Mouse (Mus musculus): ENCODE measurements around the gene Pex6.

Pex6 gene

GRCm38 (mm10) chr17:46734055-46734454, 22.8 kb downstream of the Pex6 start:
- in situ Hi-C loops (cut with MboI, MseI), result no loop called here

DNA sequence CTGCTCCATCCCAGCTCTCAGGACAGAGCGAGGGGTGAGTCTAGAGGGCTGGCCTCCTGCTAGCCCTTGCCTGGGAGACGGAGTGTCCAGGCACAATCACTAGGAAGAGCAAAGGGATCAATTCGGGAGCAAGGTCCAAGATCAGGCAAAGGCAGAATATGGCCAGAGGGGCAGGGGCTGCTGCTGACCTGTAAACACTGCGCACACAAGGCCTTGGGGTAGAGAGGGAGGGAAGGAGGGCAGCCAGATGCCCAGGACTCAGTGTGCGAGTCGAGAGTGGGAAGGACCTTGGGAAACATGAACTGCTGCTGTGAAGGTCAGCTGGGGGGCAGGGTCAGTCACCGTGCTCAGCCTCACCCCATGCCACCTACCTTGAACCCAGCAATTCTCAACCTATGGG, 24.0 kb downstream of the Pex6 start:
- in situ Hi-C loops (cut with MboI, MseI), result no loop called here

GRCm38 (mm10) chr17:46736160-46736559, 24.9 kb downstream of the Pex6 start:
- in situ Hi-C loops (cut with MboI, MseI), result no loop called here

GRCm38 (mm10) chr17:46741305-46741704, 30.0 kb downstream of the Pex6 start:
- in situ Hi-C loops (cut with MboI, MseI), result no loop called here

DNA sequence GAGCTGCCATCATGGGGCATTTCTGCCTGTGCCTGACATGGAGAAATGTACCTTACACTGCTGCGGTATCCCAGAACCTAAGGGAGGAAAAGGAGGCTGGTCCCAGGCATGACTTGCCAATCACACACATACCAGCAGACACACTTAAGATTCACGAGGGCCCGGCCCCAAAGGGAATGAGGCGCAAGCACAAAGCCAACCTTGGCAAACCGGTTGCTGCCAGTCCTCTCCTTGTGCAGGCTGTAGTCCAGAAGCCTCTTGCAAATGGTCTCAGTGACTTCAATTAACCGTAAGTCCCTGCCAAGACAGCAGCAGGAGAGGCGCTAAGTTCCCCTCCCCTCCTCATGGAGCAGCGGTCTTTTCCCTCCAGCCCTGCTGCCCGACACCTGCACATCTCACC, 31.7 kb downstream of the Pex6 start:
- in situ Hi-C loops (cut with MboI, MseI), result no loop called here

DNA sequence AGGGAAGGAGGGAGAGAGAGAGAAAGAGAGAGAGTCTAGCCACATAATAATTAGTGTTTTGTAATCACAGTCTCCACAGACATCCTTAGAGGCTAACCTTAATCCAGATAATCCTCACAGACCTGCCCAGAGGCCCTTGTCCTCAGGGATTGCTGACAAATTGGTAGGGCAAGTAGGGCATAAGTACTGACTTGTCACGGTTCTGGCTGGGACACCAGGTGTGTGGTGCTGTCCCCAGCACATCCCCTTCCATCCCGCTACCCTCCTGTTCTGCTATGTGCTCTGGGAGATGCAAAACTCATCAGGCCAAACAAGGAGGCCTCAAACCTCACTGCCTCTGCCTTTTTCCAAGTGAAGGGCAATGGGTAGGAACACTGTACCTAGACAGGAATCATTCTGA, 34.2 kb downstream of the Pex6 start:
- in situ Hi-C loops (cut with MboI, MseI), result no loop called here

- in situ Hi-C loops (cut with MboI, MseI), result no loop called here
Observed at GRCm38 (mm10) chr17:46747234-46747633, 36.0 kb downstream of the Pex6 start.

GRCm38 (mm10) chr17:46747806-46748205, 36.5 kb downstream of the Pex6 start:
- in situ Hi-C loops (cut with MboI, MseI), result no loop called here

DNA sequence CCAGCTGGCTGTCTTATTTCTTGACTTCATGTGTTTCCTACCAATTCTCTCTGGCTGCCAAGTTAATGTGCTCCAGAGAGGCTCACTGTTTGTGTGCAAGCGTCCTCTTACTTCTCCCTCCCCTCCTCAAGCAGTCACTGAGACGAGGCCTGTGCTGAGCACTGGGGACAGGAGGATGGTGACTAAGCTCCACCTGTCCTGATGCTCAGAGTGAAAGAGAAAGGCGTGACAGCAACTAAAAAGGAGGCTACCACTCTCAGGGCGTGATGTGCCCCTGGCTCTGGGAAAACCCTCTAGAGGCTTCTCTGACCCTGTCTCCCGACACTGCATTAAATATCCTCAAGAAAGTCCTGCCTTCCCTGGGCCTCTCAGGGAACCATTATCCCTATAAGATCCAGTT, 38.0 kb downstream of the Pex6 start:
- in situ Hi-C loops (cut with MboI, MseI), result no loop called here

DNA sequence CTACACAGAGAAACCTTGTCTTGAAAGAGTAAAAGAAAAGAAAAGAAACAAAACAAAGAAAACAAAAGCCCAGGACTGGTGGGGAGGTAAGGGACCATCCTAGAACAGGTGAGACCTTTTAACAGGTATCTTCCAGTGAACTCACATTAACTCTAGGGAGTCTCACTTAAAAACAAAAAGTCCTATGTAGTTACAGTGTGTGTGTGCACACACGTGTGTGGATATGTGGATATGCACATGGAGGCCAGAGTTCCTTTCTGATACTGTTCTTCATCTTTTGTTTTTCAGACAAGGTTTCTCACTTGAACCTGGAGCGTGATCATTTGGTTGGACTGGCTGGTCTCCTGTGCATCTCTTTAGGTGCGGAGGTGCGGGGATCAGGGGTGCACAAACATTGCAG, 39.3 kb downstream of the Pex6 start:
- in situ Hi-C loops (cut with MboI, MseI), result no loop called here

- in situ Hi-C loops (cut with MboI, MseI), result no loop called here
Observed at GRCm38 (mm10) chr17:46751056-46751793, 40.0 kb downstream of the Pex6 start.

DNA sequence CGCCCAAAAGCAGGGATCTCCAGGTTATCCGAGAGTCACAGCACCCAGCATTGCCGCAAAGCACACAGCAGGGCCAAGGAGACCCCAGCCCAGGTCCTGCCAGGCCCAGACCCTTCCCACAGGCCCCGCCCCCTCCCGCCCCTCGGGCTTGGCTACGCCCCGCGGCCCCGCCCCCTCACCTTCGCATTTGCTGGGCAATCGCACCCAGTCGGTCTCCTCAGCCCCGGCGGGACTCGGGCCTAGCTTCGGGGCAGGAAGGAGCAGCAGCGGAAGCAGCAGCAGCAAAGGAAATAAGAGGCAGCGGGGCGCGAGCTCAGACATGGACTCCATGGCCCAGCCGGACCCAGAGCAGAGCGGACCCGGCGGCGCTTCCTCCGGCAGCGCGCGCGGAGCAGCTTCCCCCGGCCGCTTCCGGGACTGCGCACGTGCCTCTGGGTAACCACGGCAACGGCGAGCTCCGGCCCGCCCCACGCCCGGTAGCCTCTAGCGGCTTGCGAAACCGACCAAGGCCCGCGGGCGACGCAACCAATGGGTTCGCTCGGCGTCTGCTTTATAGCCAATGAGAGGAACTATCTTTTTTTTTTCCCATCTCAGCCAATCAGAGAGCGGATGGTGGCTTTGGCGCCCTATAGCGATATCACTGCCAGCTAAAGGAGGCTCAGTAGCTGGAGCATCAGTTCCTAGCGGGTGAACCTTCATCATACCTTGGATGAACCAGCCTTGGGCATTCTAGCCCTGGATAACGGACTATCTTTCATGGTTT, 40.7 kb downstream of the Pex6 start, which contains the start of gene Cnpy3:
Cnpy3 (minus strand) TSS at position 421 of the 763 bp plus-strand sequence.
- in situ Hi-C loops (cut with MboI, MseI), result no loop called here

DNA sequence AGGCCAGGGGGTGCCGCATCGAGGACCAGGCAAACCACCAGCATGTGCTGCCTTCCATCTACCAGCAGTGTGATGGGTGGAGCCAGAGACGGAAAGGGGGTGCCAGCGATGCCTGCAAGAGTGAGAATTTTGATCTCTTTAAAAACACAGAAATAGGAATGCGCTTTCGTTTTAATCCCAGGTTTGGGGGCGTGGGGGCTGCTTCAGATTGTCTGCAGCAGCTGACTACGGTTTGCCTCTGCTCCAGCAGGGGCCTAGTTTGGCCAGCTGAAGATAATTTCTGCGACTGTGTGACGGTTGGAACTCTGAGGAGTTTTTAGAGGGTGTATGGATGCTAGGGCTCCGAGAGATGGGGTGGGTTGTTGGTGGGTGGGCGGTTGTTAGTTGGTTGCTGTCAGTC, 47.5 kb downstream of the Pex6 start:
- in situ Hi-C loops (cut with MboI, MseI), result no loop called here

GRCm38 (mm10) chr17:46763544-46763943, 52.3 kb downstream of the Pex6 start, which contains the start of gene Ptcra:
Gene Ptcra (minus strand): TSS chr17:46763712.
- in situ Hi-C loops (cut with MboI, MseI), result no loop called here

- in situ Hi-C loops (cut with MboI, MseI), result loop anchor here (5.0 kb wide), 1 partner anchor 48 kb away; no protein-coding TSS in a partner anchor
Observed at GRCm38 (mm10) chr17:46764916-46765315, 53.7 kb downstream of the Pex6 start.

DNA sequence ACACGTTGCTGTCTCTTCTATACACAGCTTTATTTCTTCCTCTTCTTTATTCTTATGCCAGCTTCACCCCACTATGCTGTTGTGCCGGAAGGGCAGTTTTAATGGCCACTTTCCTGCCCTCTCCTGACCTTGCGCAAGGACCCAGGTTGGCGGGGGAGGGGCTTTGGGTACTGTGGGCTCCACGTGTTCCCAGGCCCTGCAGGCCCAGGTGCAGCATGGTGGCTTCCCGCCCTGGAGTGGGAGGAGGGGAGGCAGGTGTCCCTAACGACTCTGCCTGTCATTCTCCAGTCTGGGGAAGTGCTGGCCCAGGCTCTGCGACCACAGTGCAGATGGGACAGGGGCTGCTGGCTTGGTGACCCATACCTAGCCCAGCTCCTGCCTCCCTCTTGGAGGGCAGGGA, 56.6 kb downstream of the Pex6 start:
- in situ Hi-C loops (cut with MboI, MseI), result loop anchor here (5.0 kb wide), 1 partner anchor 51 kb away; no protein-coding TSS in a partner anchor

- in situ Hi-C loops (cut with MboI, MseI), result no loop called here
Observed at GRCm38 (mm10) chr17:46770546-46770945, 59.3 kb downstream of the Pex6 start.

GRCm38 (mm10) chr17:46771025-46771424, 59.8 kb downstream of the Pex6 start:
- in situ Hi-C loops (cut with MboI, MseI), result no loop called here

- in situ Hi-C loops (cut with MboI, MseI), result no loop called here
Observed at GRCm38 (mm10) chr17:46771616-46772015, 60.4 kb downstream of the Pex6 start.

DNA sequence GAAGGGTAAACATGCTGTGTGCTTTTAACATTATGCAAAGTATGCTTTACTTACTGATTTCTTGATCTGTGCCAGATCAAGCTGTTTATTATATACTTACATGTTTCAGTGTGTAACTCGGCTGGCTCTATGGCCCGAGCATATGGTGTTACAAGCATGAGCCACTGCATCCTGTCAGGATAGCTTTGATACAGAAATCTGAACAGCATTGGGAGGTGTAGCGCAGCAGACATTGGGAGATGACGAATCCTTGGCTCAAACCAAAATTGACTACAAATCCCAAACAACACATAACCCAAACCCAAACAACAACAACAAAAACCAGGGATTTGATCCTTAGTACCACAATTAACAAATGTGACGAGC, 60.8 kb downstream of the Pex6 start:
- in situ Hi-C loops (cut with MboI, MseI), result no loop called here

DNA sequence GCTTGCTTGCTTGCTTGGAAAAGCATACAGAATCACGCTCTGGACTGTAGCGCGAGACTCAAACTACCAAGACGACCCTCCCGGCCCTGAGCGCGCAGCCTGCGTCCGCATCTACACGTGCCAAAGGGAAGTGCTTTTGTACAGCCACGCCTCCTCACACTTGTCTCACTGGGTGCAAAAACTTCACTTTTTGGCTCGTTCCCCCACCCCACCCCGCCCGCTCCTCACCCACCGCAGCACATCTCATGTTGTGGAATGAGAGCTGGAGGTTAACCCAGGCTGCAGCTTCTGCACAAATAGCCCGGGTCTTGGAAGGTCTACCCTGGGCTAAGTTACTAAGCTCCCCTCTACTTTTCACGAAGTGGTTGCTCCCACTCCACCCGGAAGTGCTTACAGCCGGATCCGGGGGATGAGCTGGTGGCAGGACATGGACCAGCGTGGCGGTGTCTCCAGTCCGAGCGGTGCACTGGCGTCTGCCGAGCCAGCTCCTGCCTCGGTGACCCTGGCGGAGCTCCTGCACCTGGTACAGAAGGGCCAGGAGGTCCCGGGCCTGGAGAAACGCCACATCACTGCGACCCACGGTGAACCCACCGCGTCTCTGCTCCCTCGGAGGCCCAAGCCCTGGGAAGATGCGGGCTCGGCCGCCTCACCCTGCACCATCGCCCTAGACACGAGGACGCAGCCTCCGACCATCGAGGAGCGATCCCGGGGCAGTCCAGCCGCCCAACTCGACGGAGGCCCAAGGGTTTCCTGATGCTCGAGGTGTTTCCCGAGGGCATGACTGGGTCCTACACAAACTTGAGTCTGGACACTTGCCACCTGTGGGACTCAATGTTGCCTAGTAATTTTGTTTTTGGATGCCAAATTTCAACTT, 61.4 kb downstream of the Pex6 start, which contains the start of gene 2310039H08Rik:
2310039H08Rik (plus strand) TSS at position 232 of the 874 bp plus-strand sequence.
- in situ Hi-C loops (cut with MboI, MseI), result no loop called here

Data from regulatory T cell (primary cell).